In the genomic region with DNA sequence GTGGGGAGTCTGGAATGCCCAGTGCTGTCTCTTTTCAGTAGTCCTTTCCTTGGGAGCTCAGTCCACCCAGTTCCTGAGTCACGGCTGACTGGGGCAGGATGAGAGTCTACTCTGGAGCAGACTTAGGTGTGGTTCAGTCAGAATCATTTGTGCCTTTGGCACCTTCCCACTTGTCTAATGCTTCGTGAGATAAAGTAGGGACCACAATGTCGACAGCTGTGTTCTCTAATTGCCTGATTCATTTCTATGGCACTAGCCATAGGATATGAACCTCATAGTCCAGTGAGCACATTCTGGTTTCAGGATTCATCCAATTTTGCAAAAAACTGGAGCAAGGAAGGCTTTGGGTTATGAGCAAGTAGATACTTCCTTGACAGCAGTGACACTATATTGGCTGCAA, we compare ENCODE assay signal across 11 mouse cellular contexts. TPM values are rescaled to one million over a fixed set of nuclear protein-coding genes. Genes with fewer than 3 reads are reported as not detected.
DNase-seq lines count a peak whose midpoint lies in the region; ATAC-seq and TF ChIP-seq lines count a peak whose summit lies in the region.
"Had no signal": no experiment of that assay in that cellular context is flagged by ENCODE, and none has a peak within 500 bp of the region (broad histone marks: within the 10 kb centered on the region; RNA-seq: fewer than 3 reads in every experiment).

No protein-coding gene starts in this region.

- ATAC-seq in midbrain, embryonic 11.5 days (ENCODE audit: low FRiP score): no peak
- no peak for ATAC-seq in midbrain, embryonic 13.5 days
- ATAC-seq: forebrain, embryonic 14.5 days had no signal

- H3ac ChIP-seq in C2C12 (ENCODE audit: control insufficient read depth, insufficient read length, low read depth): no peak overlapping the region

- H3K4me2 ChIP-seq in midbrain, embryonic 11.5 days: no peak overlapping the region
- no peak overlapping the region for H3K4me2 ChIP-seq in midbrain, embryonic 13.5 days (replicated peaks)
- H3K4me2 ChIP-seq: embryonic facial prominence, embryonic 13.5 days; embryonic facial prominence, embryonic 15.5 days; forebrain, embryonic 12.5 days had no signal

- H3K79me2 ChIP-seq in C2C12 (ENCODE audit: control insufficient read depth, insufficient read depth): no peaks in the 10 kb centered on the region

- H3K36me3 ChIP-seq in midbrain, embryonic 11.5 days (ENCODE audit: control insufficient read depth, insufficient read depth, low read length): no peaks in the 10 kb centered on the region
- H3K36me3 ChIP-seq in midbrain, embryonic 13.5 days: no peaks in the 10 kb centered on the region
- H3K36me3 ChIP-seq in C2C12 (ENCODE audit: control insufficient read depth, insufficient read depth): no peaks in the 10 kb centered on the region
- H3K36me3 ChIP-seq: embryonic facial prominence, embryonic 13.5 days; embryonic facial prominence, embryonic 15.5 days; forebrain, embryonic 10.5 days; forebrain, embryonic 12.5 days had no signal

- H3K27ac ChIP-seq in midbrain, embryonic 11.5 days (ENCODE audit: low read depth, low read length): no peak overlapping the region
- H3K27ac ChIP-seq in midbrain, embryonic 13.5 days: no peak overlapping the region
- H3K27ac ChIP-seq: embryonic facial prominence, embryonic 13.5 days; embryonic facial prominence, embryonic 15.5 days; forebrain, embryonic 10.5 days; forebrain, embryonic 12.5 days had no signal

- no peaks in the 10 kb centered on the region for H3K27me3 ChIP-seq in midbrain, embryonic 11.5 days (ENCODE audit: control insufficient read depth, insufficient read depth, low read length)
- H3K27me3 ChIP-seq in midbrain, embryonic 13.5 days: no peaks in the 10 kb centered on the region
- no peaks in the 10 kb centered on the region for H3K27me3 ChIP-seq in C2C12 (ENCODE audit: control insufficient read depth, insufficient read depth, insufficient read length)
- H3K27me3 ChIP-seq: embryonic facial prominence, embryonic 13.5 days; embryonic facial prominence, embryonic 15.5 days had no signal

- DNase-seq in midbrain, embryonic 11.5 days (ENCODE audit: low spot score, missing footprints): peak; percentile 33
- no peak for DNase-seq in yolk sac, embryonic 10.5 days (ENCODE audit: low spot score)
- DNase-seq in kidney, adult 18-20 months: no peak

- WGBS in midbrain, embryonic 11.5 days: 87% methylated on average over 3 of the region's 3 CpGs
- WGBS in midbrain, embryonic 13.5 days: 90% methylated on average over 3 of the region's 3 CpGs

- no peak for TF ChIP-seq CTCF in C2C12 (IDR thresholded peaks at IDR 0.05; ENCODE audit: control insufficient read depth, insufficient read depth, insufficient read length)

- H3K79me3 ChIP-seq in C2C12 (ENCODE audit: low read depth): no peaks in the 10 kb centered on the region

- H3K9ac ChIP-seq in midbrain, embryonic 11.5 days (ENCODE audit: low read length): no peak overlapping the region
- no peak overlapping the region for H3K9ac ChIP-seq in midbrain, embryonic 13.5 days (replicated peaks)
- H3K9ac ChIP-seq: embryonic facial prominence, embryonic 13.5 days; embryonic facial prominence, embryonic 15.5 days; forebrain, embryonic 12.5 days had no signal

- no peaks in the 10 kb centered on the region for H3K9me3 ChIP-seq in midbrain, embryonic 11.5 days (ENCODE audit: control insufficient read depth, low read length)
- no peaks in the 10 kb centered on the region for H3K9me3 ChIP-seq in midbrain, embryonic 13.5 days
- H3K9me3 ChIP-seq: embryonic facial prominence, embryonic 13.5 days; embryonic facial prominence, embryonic 15.5 days; forebrain, embryonic 10.5 days; forebrain, embryonic 12.5 days had no signal

- no peak overlapping the region for H3K4me3 ChIP-seq in midbrain, embryonic 11.5 days (ENCODE audit: low read depth, low read length)
- H3K4me3 ChIP-seq in midbrain, embryonic 13.5 days (replicated peaks): no peak overlapping the region
- H3K4me3 ChIP-seq in C2C12 (ENCODE audit: insufficient read depth, poor library complexity, severe bottlenecking): no peak overlapping the region
- H3K4me3 ChIP-seq: embryonic facial prominence, embryonic 13.5 days; embryonic facial prominence, embryonic 15.5 days; erythroblast, embryonic 14.5 days; forebrain, embryonic 10.5 days; forebrain, embryonic 12.5 days had no signal

- no peaks in the 10 kb centered on the region for H3K4me1 ChIP-seq in midbrain, embryonic 11.5 days (ENCODE audit: control insufficient read depth, insufficient read depth, low read length)
- peaks cover 12% of the 10 kb centered on the region for H3K4me1 ChIP-seq in midbrain, embryonic 13.5 days (replicated peaks)

TF ChIP-seq in C2C12, 6 proteins besides CTCF, POLR2A, EP300 and RAD21:
- TF ChIP-seq FOSL1 (IDR thresholded peaks at IDR 0.05; ENCODE audit: insufficient read depth, low read length, poor library complexity, severe bottlenecking) (peak; percentile 13), MYOG (IDR thresholded peaks at IDR 0.05; ENCODE audit: control insufficient read depth, extremely low read depth, insufficient read length) (no peak), MYOD1 (IDR thresholded peaks at IDR 0.05; ENCODE audit: control insufficient read depth, insufficient read length, low read depth) (peak; percentile 92), MAX (IDR thresholded peaks at IDR 0.05) (no peak), CEBPB (IDR thresholded peaks at IDR 0.05; ENCODE audit: low read depth) (no peak)

RNA-seq across cellular contexts. Expression of a gene that starts 34.2 kb away (rescaled TPM):
- polyA plus RNA-seq in midbrain, embryonic 11.5 days (2014; fragmentation: Nextera tagmentation; extraction: Ambion mirVana): 3.7 and 4.0 TPM in 2 replicates
- 5.8 and 5.9 TPM in 2 replicates for polyA plus RNA-seq in midbrain, embryonic 13.5 days (2015; fragmentation: Nextera tagmentation; extraction: Ambion mirVana)
- polyA plus RNA-seq in C2C12 (2012; fragmentation: generic; extraction: Trizol): 18.4 TPM
